Mouse (Mus musculus): ENCODE data around the gene Azi2.

The Azi2 gene

GRCm38 (mm10) chr9:118040218-118041021, at the start of gene Azi2:
TSS of gene Azi2 (plus strand) at chr9:118040499.
- peak; percentile 81 for DNase-seq (ENCODE audit: low spot score)

- no peak for DNase-seq (ENCODE audit: low spot score)
Observed at GRCm38 (mm10) chr9:117996631-117997030, 43.7 kb upstream of the Azi2 start.

- no peak for DNase-seq (ENCODE audit: low spot score)
Observed at GRCm38 (mm10) chr9:118001488-118001887, 38.8 kb upstream of the Azi2 start.

- no peak for DNase-seq (ENCODE audit: low spot score)
Observed at GRCm38 (mm10) chr9:118003218-118003886, 36.9 kb upstream of the Azi2 start.

GRCm38 (mm10) chr9:118003937-118004336, 36.4 kb upstream of the Azi2 start:
- no peak for DNase-seq (ENCODE audit: low spot score)

GRCm38 (mm10) chr9:118012928-118013327, 27.4 kb upstream of the Azi2 start:
- DNase-seq (ENCODE audit: low spot score): no peak

- DNase-seq (ENCODE audit: low spot score): no peak
Observed at GRCm38 (mm10) chr9:118024966-118025365, 15.3 kb upstream of the Azi2 start.

- DNase-seq (ENCODE audit: low spot score): no peak
Observed at GRCm38 (mm10) chr9:118029490-118029889, 10.8 kb upstream of the Azi2 start.

GRCm38 (mm10) chr9:118030252-118030651, 10.0 kb upstream of the Azi2 start:
- DNase-seq (ENCODE audit: low spot score): no peak

GRCm38 (mm10) chr9:118031694-118032093, 8.6 kb upstream of the Azi2 start:
- no peak for DNase-seq (ENCODE audit: low spot score)

GRCm38 (mm10) chr9:118034990-118035389, 5.3 kb upstream of the Azi2 start:
- no peak for DNase-seq (ENCODE audit: low spot score)

GRCm38 (mm10) chr9:118041022-118041400, 712 bp downstream of the Azi2 start:
- no peak for DNase-seq (ENCODE audit: low spot score)

- DNase-seq (ENCODE audit: low spot score): no peak
Observed at GRCm38 (mm10) chr9:118041646-118042045, 1.3 kb downstream of the Azi2 start.

GRCm38 (mm10) chr9:118042738-118043137, 2.4 kb downstream of the Azi2 start:
- DNase-seq (ENCODE audit: low spot score): no peak

GRCm38 (mm10) chr9:118043581-118043980, 3.3 kb downstream of the Azi2 start:
- no peak for DNase-seq (ENCODE audit: low spot score)

GRCm38 (mm10) chr9:118045011-118045533, 4.8 kb downstream of the Azi2 start:
- DNase-seq (ENCODE audit: low spot score): no peak

GRCm38 (mm10) chr9:118053286-118053685, 13.0 kb downstream of the Azi2 start:
- DNase-seq (ENCODE audit: low spot score): no peak

- DNase-seq (ENCODE audit: low spot score): no peak
Observed at GRCm38 (mm10) chr9:118059101-118059500, 18.8 kb downstream of the Azi2 start.

- DNase-seq (ENCODE audit: low spot score): no peak
Observed at GRCm38 (mm10) chr9:118070442-118070841, 30.1 kb downstream of the Azi2 start.

GRCm38 (mm10) chr9:118071337-118071736, 31.0 kb downstream of the Azi2 start:
- no peak for DNase-seq (ENCODE audit: low spot score)

GRCm38 (mm10) chr9:118072101-118072500, 31.8 kb downstream of the Azi2 start:
- DNase-seq (ENCODE audit: low spot score): no peak

GRCm38 (mm10) chr9:118073358-118073757, 33.1 kb downstream of the Azi2 start:
- DNase-seq (ENCODE audit: low spot score): no peak
